Mouse (Mus musculus): Measurements from ENCODE around the gene Kcmf1.

Gene Kcmf1

DNA sequence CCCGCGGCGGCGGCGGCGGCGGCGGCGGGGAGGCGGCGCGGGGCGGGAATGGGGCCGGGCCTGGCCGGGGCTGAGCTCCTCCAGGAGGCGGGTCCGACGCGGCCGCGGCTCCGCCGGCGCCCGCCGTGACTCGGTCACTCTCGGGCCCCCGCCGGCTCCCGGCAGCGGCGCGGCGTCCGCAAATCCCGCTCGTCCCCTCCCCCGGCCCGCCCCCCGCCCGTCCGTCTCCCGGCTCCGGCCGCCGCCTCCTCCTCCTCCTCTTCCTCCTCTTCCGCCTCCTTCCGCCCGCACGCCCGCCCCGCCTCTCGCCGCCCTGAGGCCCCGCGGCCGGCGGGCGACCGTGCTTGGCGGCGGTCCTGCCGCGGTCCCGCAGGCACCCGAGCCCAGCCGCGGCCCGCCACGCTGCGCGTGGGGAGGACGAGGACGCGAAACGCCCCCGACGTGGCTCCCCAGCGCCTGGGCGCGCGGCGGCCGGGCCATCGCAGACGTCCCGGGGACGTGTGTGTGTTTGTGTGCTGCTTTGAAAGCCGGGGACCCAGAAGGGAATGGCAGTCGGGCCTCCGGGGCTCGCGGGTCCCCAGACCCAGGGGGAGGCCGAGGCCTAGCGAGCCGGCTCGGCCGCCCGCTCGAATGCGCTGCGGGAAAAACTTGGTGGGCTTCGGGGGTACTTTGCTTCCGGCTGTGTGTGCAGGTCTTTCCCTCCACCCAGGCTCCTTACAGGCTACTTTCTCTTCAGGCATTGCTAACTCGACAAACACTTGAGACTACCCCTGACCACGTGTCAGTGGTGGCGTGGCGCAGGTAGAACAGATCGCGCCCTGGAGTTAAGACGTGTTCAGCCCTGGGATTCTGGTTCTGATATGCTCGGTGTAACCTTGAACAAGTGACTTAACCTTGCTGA, at the start of gene Kcmf1:
Kcmf1 (minus strand) TSS at position 199 of the 901 bp plus-strand sequence.
- peak; percentile 75 to 80 for DNase-seq

DNA sequence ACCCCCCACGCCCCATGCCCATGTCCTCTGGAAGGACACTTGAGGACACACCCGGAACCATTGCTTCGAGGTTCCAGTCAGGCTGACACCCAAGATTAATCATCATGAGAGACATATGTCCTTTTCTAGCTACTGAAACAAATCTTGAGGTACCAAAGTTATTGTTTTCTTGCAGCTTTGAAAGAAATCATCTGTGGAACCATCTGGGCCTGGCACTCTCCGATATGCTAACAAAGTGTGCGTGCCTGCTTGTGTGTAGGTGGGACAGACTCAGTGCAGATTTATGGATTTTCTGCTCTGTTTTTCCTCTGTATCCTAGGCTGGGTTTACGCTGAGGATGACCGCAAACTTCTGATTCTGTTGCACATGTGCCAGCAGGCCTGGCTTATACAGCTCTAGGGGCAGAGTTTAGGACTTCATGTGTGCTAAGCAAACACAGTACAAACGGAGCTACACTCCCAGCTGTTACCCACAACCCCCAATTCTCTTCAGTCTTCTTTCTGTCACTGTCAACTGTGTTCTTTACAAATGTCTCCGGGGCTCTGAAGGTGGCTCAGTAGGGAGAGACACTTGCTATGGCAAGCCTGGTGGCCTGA, 49.5 kb upstream of the Kcmf1 start:
- no peak for DNase-seq

DNA sequence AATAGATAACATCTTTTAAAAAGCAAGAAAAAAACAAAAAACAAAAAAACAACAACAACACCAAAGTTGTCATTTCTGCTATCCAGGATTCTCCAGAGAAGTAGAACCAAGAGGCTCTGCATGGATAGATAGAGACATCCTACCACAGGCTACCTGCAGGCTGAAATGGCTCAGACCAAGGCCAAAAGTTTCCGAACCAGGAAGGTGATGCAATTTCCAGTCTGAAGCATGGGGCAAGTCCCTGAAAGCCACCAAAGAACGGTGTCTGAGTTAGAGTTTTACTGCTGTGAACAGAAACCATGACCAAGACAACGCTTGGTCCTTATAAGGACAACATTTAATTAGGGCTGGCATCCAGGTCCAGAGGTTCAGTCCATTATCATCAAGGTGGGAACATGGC, 48.6 kb upstream of the Kcmf1 start:
- DNase-seq: no peak

DNA sequence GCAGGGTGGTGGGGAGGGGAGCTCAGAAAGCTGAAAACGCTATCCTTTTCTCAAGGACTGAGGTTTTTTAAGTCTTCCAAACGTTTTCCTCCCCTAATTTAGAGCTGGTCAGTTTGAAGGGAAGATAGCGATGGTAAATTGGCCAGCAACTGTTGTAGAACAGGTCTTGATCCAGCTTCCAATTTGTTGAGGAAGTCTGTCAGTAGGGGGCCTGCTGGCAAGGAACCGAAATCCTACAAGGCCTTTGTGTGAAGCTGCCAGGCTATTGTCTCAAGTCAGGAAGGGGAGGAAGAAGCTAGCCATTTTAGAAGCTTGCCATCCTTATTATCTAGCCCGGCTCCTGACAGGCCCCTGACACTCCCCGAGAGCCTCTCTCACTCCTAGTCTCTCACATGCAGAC, 48.2 kb upstream of the Kcmf1 start:
- peak; percentile 19 to 33 for DNase-seq

DNA sequence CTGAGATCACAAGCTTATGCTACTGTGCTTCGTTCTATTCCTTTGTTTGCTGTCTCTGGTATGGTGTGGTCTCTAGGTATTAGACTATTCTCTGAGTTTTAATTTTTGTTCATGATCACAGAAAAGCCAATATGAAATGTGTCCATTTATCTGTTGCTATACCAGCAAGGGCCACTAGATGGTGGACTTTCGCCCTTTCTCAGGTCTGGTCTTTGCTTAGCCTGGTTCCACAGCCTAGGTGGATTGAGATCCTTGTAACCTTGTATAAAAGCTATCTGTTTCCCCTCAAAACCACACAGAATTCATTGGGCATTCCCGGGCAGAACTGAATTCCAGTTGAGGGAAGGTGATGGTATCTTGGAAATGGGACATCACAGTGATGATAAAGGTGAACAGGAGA, 40.7 kb upstream of the Kcmf1 start:
- peak; percentile 84 to 86 for DNase-seq

DNA sequence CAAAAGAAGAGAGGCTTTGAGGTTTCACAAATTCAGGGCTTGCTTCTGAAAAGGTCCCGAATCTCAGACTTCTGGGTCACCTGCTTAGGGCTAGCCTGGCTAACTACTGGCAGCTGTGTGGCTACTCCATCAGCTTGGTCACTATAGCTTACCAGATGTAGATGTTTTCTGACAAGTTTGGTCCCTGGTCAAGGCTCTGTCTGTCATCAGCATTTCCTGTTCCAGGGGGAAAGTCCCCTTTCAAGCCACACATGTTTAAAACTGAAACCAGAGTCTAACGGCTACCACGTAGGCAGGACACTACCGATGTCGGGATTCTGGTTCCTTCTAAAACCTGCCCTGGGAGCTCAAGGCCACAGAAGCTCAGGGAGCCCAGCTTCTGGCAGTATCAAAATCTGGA, 38.1 kb upstream of the Kcmf1 start:
- no peak for DNase-seq

DNA sequence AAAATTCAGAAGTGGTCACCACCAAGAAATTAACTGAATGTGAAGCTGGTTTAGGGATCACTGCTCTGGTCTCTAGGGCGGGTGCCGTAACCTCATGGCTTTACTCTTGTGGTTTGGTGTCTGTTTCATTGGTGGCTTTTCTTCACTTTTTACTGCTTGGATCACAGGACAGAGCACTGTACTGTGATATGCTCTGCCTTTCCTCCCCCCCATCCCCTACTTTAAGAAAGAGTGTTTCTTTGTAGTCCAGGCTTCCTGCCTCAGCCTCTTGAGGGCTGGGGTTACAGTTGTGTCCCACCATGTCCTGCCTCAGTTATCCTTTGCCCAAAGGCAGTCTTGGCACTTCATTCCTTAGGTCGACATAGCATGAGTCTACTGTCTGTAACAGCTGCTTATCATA, 37.7 kb upstream of the Kcmf1 start:
- no peak for DNase-seq

DNA sequence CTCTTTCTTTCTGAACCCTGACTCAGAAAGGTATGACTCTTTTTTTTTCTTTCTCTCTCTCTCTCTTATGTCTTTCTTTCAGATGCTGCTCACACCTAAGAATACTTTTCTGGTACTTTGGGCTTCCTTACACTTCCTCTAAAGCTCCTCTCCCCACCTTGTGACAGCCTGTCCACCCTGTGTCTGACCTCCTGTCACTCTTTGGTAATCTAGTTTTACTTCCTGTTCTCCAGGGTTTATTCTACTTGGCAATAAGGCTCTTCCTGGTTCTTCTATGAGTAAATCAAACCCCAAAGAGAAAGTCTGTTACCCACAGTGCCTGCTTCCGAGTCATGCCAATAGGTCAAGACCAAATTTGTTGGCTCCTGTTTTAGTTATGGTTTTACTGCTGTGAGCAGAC, 33.2 kb upstream of the Kcmf1 start:
- no peak for DNase-seq

DNA sequence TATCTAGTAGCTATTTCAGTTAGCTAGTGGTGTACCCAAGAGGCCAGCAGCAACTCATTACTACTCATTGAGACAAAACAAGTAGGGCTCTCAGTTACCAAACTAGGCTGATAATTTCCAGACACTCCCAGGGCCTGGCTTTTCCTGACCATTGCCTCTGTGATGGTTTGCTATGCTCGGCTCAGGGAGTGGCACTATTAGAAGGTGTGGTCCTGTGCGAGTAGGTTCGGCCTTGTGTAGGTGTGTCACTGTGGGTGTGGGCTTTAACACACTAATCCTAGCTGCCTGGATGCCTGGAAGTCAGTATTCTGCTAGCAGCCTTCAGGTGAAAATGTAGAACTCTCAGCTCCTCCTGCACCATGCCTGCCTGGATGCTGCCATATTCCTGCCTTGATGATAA, 31.8 kb upstream of the Kcmf1 start:
- DNase-seq: no peak

DNA sequence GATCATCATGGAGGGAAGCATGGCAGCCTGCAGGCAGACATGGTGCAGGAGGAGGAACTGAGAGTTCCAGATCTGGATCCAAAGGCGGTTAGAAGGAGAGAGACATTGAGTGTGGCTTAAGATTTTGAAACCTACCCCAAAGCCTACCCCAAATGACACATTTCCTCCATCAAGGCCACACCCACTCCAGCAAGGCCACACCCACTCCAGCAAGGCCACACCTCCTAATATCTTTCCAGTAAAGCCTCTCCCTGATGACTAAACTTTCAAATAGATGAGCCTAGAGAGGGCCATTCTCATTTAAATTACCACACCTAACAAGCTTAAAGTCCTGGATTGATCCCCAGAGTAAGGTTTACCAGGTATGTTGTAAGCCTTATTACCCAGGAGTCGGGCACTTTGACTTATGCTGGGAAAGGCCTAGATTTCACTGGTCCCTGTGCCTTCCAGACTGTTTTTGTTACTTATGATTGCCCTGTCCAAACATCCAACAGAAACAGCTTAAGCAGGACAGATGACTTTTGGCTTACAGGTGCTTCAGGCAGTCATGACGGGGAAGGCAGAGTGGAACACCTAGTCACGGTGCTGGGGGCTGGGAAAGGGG, 30.1 kb upstream of the Kcmf1 start:
- DNase-seq: no peak

DNA sequence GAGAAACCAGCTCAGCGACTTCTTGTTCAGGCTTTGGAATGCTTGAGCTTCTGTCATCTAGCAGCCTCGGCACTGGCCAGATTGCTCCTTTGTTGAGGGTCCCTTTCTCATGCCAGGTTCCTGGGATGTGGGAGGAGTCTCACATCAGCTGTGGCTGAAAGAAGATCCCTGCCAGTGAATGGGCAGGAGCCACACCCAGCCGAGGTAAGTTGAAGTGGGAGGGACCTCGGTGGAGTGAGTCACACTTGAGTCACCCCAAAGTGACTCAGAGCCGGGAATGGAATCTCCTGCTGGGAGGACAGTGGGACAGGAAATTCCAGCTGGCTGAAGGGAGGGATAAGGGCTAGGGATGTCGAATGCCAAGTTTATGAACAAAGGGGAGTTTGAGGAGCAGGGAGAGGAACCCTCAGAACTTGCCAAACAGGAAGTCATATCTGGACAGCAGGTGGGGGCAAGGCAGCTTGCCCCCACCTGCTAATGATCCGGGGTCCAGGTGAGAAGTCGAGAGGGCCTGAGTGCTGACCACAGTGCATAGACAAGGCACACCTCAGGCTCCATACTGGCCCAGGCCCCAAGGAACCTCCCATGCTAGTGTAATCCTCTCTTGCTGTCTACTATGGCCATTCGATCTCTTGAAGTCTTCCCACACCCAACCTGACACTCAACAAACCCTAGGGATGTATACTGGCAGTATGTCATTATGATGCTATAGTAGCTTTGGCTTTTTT, 27.1 kb upstream of the Kcmf1 start:
- DNase-seq: peak in 1 of 2 experiments; percentile 14

DNA sequence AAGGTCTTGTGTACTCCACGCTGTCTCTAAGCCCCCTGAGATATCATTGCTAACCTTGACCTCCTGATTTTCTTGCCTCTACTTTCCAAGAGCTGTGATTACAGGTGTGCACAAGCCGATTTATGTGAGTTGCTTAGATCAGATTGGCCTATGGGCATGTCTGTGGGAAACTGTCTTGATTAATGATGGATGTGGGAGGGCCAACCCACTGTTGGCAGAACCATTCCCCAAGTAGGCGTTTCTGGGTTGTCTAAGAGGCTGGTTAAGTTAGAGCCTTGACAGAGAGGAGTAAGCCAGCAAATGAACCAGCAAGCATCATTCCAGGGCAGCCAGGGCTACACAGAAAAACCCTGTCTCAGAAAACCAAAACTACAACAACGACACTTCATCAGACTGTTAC, 26.3 kb upstream of the Kcmf1 start:
- DNase-seq: no peak

DNA sequence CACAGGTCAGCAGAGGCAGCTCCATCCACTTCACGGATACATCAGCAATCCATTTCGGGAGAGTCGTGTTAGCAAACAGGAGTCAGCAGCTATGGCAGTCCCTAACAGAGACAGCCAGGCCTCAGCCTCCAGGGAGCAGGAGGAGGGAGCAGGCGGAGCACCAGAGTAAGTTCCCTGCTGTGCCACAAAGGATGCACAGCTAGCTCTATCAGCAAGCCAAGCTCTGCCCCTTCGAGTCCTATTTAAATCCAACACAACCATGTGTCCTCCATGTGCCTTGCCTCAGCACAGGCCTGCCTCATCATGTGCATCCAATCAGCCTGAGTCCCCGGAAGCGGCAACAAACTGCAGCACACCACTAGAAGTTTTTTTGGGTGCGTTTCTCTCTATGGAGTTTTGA, 23.6 kb upstream of the Kcmf1 start:
- no peak for DNase-seq

DNA sequence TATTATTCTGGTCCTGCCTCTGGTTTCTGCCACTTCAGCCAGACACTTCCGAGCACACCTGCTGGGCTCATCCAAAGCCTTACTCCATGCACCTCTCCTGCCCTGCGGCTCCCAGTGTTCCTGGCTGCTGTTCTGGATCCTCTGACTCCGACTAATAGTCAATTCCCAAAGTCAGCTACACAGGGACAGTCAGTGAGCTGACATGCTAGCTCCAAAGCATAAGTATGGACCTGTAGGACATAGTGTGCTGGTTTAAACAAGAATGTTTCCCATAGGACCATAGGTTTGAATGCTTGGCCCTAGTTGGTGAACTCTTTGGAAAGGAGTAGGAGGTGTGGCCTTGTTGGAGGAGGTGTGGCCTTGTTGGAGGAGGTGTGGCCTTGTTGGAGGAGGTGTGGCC, 21.3 kb upstream of the Kcmf1 start:
- no peak for DNase-seq

DNA sequence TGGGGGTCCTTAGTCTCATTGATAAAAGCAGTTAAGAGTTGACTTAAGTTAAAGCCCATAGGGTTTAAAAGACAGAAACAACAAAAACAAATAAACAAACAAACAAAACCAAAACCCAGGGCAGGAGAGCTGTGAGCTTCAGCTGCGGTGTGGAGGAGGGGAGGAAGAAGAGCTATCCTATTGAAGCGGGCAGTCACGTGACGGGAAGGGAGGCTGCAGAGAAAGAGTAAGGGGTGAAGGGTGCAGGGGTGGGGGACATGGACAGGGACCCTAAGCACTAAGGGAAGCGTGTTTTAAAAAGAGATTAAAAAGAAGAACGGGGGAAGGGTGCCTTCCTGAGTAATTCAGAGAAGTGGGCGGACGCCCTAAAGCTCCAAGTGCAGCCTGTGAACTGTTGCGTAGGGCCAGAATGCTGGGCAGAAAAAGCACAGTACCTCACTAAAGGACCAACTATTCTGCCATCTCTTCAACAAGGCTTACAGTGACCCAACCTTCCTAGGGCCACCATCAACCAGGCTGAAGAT, 18.8 kb upstream of the Kcmf1 start:
- no peak for DNase-seq

DNA sequence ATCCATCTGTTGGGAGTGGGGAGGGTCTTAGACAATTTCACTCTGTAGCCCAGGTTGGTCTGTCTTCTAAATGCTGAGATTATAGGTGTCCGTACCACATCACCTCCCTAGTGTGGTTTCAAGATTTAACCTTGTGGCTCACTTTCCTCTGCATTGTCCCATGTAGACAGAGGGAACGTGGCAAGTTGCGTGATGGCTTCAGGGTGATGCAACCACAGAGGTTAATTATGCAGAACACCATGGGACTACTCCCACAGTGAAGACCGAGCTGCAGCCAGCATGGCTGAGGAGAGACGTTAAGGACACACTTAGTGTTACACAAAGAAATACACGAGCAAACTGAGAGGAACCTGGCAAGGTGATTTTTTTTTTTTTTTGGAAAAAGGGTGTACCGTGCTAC, 16.6 kb upstream of the Kcmf1 start:
- DNase-seq: no peak

DNA sequence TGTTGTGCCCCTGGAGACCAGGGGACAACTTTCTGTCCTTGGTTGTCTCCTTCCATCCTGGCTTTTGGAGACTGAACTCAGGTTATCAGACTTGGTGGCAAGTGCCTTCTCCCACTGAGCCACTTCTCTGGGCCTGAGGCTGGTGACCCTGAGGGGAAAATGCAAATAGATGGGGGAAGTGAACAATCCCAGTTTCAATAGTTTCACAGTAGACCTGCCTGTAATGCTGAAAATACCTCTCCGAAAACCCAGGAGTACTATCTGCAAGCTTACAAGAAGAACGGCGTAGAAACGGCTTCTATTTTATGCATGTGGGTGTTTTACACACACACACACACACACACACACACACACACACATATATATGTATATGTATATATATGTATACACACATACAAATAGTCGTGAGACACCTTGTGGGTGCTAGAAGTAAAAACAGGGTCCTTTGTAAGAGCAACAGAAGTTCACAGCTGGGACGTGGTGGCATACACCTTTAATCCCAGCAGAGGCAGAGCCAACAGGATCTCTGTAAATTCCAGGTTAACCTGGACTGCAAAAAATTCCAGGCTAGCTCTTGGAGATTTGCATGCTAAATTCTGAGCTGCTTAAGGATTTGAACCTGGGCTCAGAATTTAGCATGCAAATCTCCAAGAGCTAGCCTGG, 14.4 kb upstream of the Kcmf1 start:
- no peak for DNase-seq

DNA sequence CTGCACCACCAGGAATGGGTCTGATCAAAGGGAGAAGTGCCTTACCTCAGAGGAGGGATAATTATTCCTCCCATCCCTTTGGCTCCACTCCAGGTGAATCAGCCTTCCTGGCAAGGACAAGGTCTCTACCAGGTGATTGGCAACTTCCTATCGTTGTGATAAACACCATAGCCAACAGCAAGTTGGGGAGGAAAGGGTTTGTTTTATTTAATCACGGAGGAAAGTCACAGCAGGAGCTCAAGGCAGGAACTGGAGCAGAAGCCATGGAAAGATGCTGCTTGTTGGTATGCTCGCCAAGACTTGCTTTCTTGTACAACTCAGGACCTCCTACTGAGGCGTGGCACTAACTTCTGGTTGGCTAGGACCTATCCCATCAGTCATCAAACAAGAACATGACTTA, 11.5 kb upstream of the Kcmf1 start:
- DNase-seq: peak in 1 of 2 experiments; percentile 14

DNA sequence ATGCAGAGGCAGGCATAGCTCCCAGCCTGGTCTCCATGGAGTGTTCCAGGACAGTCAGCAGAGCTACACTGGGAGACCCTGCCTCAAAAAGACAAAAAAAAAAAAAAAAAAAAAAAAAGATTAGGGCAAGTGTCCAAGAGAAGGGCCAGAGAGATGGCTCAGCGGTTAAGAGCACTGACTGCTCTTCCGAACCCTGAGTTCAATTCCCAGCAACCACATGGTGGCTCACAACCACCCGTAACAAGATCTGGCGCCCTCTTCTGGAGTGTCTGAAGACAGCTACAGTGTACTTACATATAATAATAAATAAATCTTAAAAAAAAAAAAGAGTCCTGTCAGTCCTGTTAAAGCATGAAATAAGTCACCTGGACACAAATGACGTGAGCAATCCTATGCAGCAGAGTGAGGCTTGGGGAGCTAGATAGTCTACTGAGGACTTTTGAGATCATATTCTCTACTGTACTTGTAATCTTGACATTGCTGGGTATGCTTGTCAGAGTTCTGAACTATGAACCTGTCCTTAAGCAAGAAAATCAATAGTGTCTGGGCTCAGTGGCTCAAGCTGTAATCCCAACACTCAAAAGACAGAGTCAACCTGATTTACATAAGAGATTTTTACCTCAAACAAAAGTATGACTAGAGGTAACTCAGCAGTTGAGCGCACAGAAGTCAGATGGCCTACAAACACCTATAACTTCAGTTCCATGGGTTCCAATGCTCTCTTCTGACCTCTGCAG, 2.6 kb upstream of the Kcmf1 start:
- DNase-seq: no peak

DNA sequence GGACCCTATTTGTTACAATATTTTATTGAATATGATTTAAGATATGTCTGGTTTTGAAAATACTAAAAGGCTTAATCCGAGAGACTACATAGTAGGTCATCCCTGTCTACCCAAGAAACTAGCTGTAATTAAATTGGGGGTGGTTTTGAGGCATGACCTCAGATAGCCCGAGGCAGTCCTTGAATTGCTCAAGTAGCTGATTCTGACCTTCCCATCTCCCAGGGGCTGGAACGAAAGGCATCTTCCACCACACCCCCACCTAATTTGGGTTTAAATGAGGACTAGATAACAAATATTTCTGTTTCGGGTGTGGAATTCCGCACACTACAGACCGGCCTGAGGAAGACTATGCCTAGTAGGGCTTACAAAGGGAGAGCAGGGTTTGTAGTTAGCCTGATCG, 1.2 kb upstream of the Kcmf1 start:
- DNase-seq: no peak

DNA sequence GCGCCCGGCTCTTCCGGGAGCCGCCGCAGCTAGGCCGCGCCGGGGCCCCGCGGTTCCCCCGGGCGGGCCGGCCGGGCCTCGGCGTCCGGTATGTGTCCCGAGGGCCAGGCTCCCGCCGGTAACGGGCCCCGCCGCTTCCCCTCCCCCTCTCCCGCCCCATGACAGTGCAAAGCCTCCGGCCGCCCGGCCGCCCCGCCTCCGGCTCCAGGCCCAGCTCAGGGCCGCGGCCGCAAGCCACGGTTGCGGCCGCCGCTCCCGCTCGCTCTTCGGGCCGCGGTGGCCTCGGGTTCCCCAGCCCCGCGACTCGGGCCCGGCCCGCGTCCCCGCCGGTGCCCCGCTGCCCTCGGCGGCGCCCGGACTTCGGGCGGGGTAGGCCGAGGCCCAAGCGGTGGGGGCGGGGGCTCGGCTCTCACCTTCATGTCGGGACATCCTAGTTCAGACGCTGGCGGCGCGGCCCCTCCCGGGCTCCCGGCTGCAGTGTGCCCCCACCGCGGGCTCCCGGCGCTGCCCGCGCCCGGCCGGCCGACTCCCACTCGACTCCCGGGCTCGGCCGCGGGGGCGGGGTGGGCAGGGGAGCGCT, 488 bp downstream of the Kcmf1 start:
- peak in 1 of 2 experiments; percentile 68 for DNase-seq
